Mouse (Mus musculus) retina, embryonic 14.5 days (tissue): Measurements from ENCODE around the gene Dnajc2.

Experiments
- DNase-seq: peaks from one replicate; pipeline ENCODE4 v3.0.0-alpha.2; 2015; ENCODE audit warnings: low spot score

The Dnajc2 gene

DNA sequence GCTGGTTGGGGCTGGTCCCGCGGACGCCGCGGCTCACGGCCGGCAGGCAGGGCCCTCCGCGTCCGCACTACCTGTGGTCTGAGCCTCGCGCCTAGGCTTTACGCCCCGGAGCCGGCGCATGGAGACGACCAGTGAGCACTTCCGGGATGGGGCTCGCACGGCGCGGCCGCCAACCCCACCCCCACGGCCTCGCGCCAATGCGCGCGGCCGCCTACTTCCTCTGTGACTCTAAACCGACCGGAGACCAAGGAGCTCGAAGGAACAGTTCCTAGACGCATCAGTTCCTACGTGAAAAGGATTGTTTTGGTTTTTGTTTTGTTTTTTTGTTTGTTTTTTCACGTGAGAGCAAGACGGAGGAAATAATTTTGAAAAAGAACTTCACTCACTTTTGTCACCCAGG, at the start of gene Dnajc2, which contains the start of gene Psmc2:
Dnajc2 (minus strand) TSS at position 199 of the 400 bp plus-strand sequence.
Psmc2 (plus strand) TSS at position 231 of the 400 bp plus-strand sequence.
- peak; percentile 92 for DNase-seq

- DNase-seq = no peak
These were observed 46.7 kb upstream of the Dnajc2 start for GRCm38 (mm10) chr5:21831761-21832160.

DNA sequence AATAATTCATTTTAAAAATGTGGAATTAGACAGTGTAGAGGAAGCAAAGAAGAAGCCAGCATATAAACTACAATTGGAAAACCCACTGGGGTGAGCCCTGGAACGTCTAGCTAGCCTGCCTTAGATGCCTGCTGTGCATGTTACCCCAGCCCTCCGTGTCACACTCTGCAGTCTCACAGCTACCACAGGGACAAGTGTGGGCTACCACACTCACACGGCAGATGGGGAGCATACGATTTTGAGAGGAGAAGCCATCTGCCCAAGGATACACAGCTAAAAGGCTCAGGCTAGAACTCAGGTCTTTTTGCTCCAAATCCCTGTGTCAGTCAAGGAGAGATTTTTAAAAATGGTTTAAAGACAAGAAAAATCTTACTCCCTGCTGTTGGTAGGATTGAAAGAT, 43.8 kb upstream of the Dnajc2 start:
- no peak for DNase-seq

GRCm38 (mm10) chr5:21827643-21828042, 42.6 kb upstream of the Dnajc2 start:
- peak; percentile 5 for DNase-seq

GRCm38 (mm10) chr5:21826370-21826769, 41.3 kb upstream of the Dnajc2 start:
- DNase-seq = no peak

DNA sequence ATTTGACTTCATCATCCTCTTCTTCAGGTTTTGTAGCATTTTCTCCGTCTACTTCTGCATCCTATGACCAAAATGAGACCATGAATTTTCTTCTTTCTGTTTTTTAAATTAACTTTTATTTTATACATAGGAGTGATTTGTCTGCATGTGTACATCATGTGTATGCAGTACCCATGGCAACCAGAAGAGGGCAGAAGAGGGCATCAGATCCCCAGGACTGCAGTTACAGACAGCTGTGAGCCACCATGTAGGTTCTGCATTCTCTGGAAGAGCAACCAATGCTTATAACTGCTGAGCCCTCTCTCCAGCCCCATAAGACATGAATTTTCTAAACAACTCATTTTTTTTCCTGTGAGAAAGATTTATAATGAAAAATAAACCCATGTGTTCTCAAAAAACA, 28.9 kb upstream of the Dnajc2 start:
- peak; percentile 55 for DNase-seq

GRCm38 (mm10) chr5:21810924-21811323, 25.9 kb upstream of the Dnajc2 start:
- DNase-seq = no peak

DNA sequence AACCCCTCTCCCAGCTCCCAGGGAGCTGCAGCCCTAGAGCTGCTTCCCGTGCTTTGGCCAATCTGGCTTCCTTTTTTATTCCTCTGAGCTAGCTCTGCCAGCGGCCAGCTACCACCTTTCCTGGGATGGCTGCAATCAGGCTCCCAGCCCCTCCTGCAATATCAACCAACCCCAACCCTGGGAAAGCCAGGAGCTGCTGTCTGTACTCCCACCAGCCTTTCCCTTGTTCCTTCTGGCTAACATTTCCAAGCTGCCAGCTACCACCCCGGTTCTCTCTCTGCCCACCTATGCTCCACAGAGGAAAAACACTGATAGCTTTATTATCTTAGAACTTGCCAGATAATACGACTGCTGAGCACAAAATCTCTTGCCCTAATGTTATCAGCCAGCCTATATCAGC, 19.8 kb upstream of the Dnajc2 start:
- DNase-seq = no peak

GRCm38 (mm10) chr5:21803691-21804188, 18.7 kb upstream of the Dnajc2 start:
- DNase-seq = no peak

DNA sequence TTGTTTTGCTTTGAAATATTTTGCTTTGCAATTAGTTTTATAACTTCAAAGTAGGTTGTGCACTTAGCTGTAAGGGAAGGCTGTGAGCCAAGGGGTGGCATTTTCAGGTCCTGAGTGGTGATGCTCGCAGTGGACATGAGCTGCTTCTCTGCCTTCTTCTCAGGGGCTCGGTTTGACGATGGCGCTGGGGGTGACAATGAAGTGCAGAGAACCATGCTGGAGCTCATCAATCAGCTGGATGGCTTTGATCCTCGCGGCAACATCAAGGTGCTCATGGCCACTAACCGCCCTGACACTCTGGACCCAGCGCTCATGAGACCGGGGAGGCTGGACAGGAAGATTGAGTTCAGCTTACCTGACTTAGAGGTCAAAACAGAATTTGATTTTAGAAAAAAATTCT, 17.9 kb upstream of the Dnajc2 start:
- no peak for DNase-seq

DNA sequence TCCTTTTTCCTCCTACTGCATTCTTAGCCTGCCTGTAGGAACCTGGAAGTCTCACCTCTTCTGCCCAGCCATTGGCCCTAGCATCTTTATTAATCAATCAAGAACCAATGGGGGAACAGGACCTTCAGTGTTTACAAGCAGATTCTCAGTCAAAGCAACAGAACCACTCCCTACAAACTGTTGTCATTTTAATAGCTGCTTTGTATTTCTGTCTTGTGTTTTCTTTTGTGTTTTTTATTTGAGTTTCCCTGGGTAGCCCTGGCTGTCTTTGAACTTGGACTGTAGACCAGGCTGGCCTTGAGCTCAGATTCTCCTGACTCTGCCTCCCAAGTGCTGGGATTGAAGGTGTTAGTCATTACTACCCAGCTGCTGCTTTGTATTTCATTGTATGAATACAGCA, 7.1 kb upstream of the Dnajc2 start:
- DNase-seq = no peak

GRCm38 (mm10) chr5:21789061-21789460, 4.0 kb upstream of the Dnajc2 start:
- DNase-seq = peak; percentile 38

DNA sequence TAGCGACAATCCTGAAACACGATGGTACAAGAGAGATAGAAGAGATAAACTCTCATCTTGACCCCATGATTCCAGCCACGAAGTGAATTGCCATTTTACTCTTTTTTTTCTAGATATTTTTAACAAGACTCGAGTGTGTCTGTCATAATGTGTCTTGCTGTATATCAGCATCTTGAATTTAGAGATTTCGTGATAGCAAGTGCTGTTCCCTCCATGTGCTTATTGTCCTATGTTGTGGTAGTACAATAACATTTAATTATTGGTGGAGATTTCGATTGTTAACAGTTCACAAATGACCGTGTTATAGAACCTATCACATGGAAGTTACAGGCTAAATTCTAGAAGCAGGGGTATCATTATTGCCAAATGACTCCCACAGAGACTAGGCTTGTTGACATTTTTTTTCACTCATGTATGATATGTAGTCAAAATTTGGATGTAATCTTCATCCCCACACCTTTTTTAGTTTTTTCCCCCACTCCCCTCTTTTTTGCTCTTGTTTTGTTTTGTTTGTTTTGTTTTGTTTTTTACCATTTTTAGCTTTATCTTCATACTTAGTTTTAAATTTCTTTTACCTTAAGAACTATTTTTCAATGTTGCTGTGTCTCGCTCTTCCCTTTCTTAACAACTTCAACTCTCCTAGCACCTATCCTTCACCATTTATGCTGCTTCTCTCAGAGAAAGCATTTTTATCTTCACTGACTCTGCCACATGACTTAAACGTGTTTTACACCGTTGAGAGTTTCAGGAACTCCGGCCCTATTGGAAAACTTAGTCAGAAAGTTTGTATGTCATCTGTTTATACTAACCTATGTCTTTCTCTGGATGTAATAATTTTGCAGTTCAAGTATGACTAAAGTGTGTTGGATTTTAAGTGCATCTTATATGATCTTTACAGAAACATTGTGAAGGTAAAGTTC, 2.4 kb upstream of the Dnajc2 start:
- no peak for DNase-seq

- peak; percentile 92 for DNase-seq
These were observed 1.5 kb upstream of the Dnajc2 start for GRCm38 (mm10) chr5:21786258-21787185.

DNA sequence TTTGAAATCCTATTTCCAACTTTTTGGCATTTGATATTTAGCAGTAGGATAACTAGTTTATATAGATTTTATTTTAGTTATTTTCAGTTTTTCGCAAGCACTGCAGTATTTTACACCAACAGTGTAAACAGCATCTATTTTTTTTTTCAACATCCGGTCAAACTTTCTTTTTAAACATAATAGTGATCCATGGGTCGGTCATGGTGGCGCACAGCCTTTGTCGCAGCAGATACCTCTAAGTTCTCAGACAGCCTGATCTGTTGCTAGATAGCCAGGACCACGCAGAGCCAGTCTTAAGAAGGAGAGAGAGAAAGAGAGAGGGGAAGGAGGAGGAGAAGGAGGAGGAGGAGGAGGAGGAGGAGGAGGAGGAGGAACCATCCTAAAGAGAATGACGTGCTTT, 725 bp upstream of the Dnajc2 start:
- no peak for DNase-seq

GRCm38 (mm10) chr5:21784161-21785052, 644 bp downstream of the Dnajc2 start:
- DNase-seq = peak; percentile 25

GRCm38 (mm10) chr5:21776491-21776890, 8.6 kb downstream of the Dnajc2 start:
- DNase-seq = no peak

GRCm38 (mm10) chr5:21769841-21770240, 15.2 kb downstream of the Dnajc2 start:
- DNase-seq = no peak

DNA sequence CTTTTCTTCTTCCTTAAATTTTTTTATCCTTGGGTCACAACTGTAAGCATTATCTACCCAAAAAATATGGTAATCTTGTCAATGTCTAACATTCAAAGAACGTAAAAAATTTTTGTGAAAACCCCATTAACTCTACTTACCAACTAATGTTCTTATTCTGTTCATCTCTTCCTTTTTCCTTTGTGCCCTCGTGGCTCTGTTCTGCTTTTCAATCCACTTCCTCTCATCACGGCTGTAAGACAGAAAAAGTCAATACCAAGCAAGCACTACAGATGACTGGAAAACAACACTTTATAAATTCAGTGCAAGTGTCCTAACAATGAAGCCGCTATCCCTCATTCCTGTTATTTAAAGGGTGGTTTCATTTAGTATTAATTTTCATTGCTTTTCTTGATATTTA, 16.5 kb downstream of the Dnajc2 start:
- no peak for DNase-seq

DNA sequence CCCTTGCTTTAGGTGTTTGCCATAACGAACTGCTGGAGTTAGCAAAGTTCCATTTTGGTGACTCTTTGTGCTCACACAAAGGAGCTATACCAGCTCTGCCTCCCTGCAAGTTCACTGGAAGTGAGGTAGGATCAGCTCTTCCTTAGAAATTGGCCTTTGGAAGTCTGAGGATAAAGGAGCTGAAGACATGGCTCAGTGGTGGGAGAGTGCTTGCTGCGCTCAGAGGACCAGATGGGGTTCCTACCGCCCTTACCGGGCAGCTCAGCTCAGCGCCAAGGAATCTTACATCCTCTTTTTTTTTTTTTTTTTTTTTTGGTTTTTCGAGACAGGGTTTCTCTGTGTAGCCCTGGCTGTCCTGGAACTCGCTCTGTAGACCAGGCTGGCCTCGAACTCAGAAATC, 39.1 kb downstream of the Dnajc2 start:
- no peak for DNase-seq

DNA sequence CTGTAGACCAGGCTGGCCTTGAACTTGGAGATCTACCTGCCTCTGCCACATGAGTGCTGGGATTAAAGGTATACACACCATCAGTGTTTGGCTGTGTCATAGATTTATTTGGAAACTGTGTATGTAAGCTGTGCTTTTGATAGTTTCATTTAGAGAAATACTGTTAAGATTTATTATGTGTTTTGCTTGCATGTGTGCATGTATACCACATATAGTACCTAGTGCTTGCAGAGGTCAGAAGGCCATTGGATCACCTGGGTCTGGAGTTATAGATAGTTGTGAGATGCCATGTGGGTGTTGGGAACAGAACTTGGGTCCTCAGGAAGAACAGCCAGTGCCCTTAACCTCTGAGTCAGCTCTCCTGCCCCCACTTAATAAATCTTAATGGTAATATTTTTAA, 40.4 kb downstream of the Dnajc2 start:
- no peak for DNase-seq
